Comparison of ENCODE assay signal across 27 mouse cellular contexts in genomic region chr9:104164194-104164593, GRCm38 (mm10). TPM values are rescaled to one million over a fixed set of nuclear protein-coding genes. Genes with fewer than 3 reads are reported as not detected.
DNase-seq lines count a peak whose midpoint lies in the region; ATAC-seq and TF ChIP-seq lines count a peak whose summit lies in the region.
"Had no signal": no experiment of that assay in that cellular context is flagged by ENCODE, and none has a peak within 500 bp of the region (broad histone marks: within the 10 kb centered on the region; RNA-seq: fewer than 3 reads in every experiment).

No protein-coding gene starts in this region.

- no peak overlapping the region for H3K27ac ChIP-seq in kidney, postnatal 0 days
- no peak overlapping the region for H3K27ac ChIP-seq in kidney, embryonic 15.5 days
- H3K27ac ChIP-seq in lung, postnatal 0 days (ENCODE audit: low read length), result no peak overlapping the region
- H3K27ac ChIP-seq in stomach, postnatal 0 days (replicated peaks), result no peak overlapping the region
- H3K27ac ChIP-seq: embryonic facial prominence, embryonic 13.5 days; hindbrain, embryonic 10.5 days; limb, embryonic 10.5 days; limb, embryonic 15.5 days; liver, embryonic 14.5 days; macrophage; midbrain, embryonic 15.5 days; neural tube, embryonic 13.5 days had no signal

- H3K4me2 ChIP-seq in kidney, postnatal 0 days (ENCODE audit: low read length), result no peak overlapping the region
- no peak overlapping the region for H3K4me2 ChIP-seq in kidney, embryonic 15.5 days
- no peak overlapping the region for H3K4me2 ChIP-seq in lung, postnatal 0 days (replicated peaks; ENCODE audit: low read depth, low read length)
- no peak overlapping the region for H3K4me2 ChIP-seq in stomach, postnatal 0 days (replicated peaks; ENCODE audit: low read depth)
- H3K4me2 ChIP-seq: embryonic facial prominence, embryonic 13.5 days; heart, embryonic 12.5 days; limb, embryonic 15.5 days; midbrain, embryonic 15.5 days; neural tube, embryonic 13.5 days had no signal

- H3K9me3 ChIP-seq in kidney, postnatal 0 days (replicated peaks; ENCODE audit: low read length), result no peaks in the 10 kb centered on the region
- no peaks in the 10 kb centered on the region for H3K9me3 ChIP-seq in kidney, embryonic 15.5 days (replicated peaks)
- no peaks in the 10 kb centered on the region for H3K9me3 ChIP-seq in lung, postnatal 0 days (ENCODE audit: low read length)
- no peaks in the 10 kb centered on the region for H3K9me3 ChIP-seq in stomach, postnatal 0 days (ENCODE audit: control insufficient read depth, low read length)
- H3K9me3 ChIP-seq: embryonic facial prominence, embryonic 13.5 days; heart, embryonic 12.5 days; hindbrain, embryonic 10.5 days; limb, embryonic 10.5 days; limb, embryonic 15.5 days; midbrain, embryonic 15.5 days; neural tube, embryonic 13.5 days had no signal

- H3K4me1 ChIP-seq in kidney, postnatal 0 days (replicated peaks; ENCODE audit: insufficient read depth, low read length), result no peaks in the 10 kb centered on the region
- no peaks in the 10 kb centered on the region for H3K4me1 ChIP-seq in kidney, embryonic 15.5 days
- no peaks in the 10 kb centered on the region for H3K4me1 ChIP-seq in lung, postnatal 0 days (ENCODE audit: insufficient read depth, low read depth, low read length)
- H3K4me1 ChIP-seq in lung, adult 2 months (ENCODE audit: control insufficient read depth, insufficient read depth, low read length), result no peaks in the 10 kb centered on the region
- H3K4me1 ChIP-seq in stomach, postnatal 0 days (replicated peaks; ENCODE audit: control insufficient read depth, insufficient read depth), result no peaks in the 10 kb centered on the region
- H3K4me1 ChIP-seq: embryonic facial prominence, embryonic 13.5 days; heart, embryonic 12.5 days; hindbrain, embryonic 10.5 days; limb, embryonic 10.5 days; limb, embryonic 15.5 days; midbrain, embryonic 15.5 days; neural tube, embryonic 13.5 days had no signal

- H3K36me3 ChIP-seq in kidney, postnatal 0 days (ENCODE audit: insufficient read depth, low read length), result peaks cover 73% of the 10 kb centered on the region
- H3K36me3 ChIP-seq in kidney, embryonic 15.5 days, result peaks cover 91% of the 10 kb centered on the region
- H3K36me3 ChIP-seq in lung, postnatal 0 days (ENCODE audit: insufficient read depth, low read length), result peaks cover 69% of the 10 kb centered on the region
- H3K36me3 ChIP-seq in stomach, postnatal 0 days (ENCODE audit: control insufficient read depth, insufficient read depth, low read length), result peaks cover 45% of the 10 kb centered on the region

- ATAC-seq in kidney, postnatal 0 days (replicated peaks; ENCODE audit: low FRiP score, low read depth), result no peak
- no peak for ATAC-seq in kidney, embryonic 15.5 days (replicated peaks; ENCODE audit: low FRiP score)
- ATAC-seq in lung, postnatal 0 days, result no peak
- no peak for ATAC-seq in stomach, postnatal 0 days (ENCODE audit: low FRiP score, low TSS enrichment)
- ATAC-seq: forebrain, embryonic 16.5 days; hindbrain, embryonic 16.5 days; intestine, embryonic 16.5 days; midbrain, embryonic 15.5 days had no signal

- intact Hi-C loops in heart, postnatal 36 days (cut with DNase I), result no loop called here

- no peak for TF ChIP-seq EP300 in lung, postnatal 0 days (IDR thresholded peaks at IDR 0.05)
- TF ChIP-seq EP300 in stomach, postnatal 0 days (optimal IDR thresholded peaks at IDR 0.05), result no peak

- 84% methylated on average over 5 of the region's 5 CpGs for WGBS in kidney, postnatal 0 days
- 87% methylated on average over 5 of the region's 5 CpGs for WGBS in kidney, embryonic 15.5 days
- 89% methylated on average over 5 of the region's 5 CpGs for WGBS in lung, postnatal 0 days
- WGBS in lung, adult 2 months, result 84% methylated on average over 5 of the region's 5 CpGs
- 83% methylated on average over 5 of the region's 5 CpGs for WGBS in stomach, postnatal 0 days

- peak; percentile 37; the same call in 1 of the 2 replicates for TF ChIP-seq CTCF in kidney, postnatal 0 days (IDR thresholded peaks at IDR 0.05; ENCODE audit: low read depth)
- TF ChIP-seq CTCF in lung, postnatal 0 days (IDR thresholded peaks at IDR 0.05), result peak; percentile 24
- no peak for TF ChIP-seq CTCF in lung, adult 2 months (IDR thresholded peaks at IDR 0.05; ENCODE audit: insufficient read depth, low read length)
- TF ChIP-seq CTCF in stomach, postnatal 0 days (IDR thresholded peaks at IDR 0.05; ENCODE audit: low read depth), result peak; percentile 50

- H3K27me3 ChIP-seq in kidney, postnatal 0 days (ENCODE audit: insufficient read depth, low read length), result no peaks in the 10 kb centered on the region
- H3K27me3 ChIP-seq in kidney, embryonic 15.5 days, result no peaks in the 10 kb centered on the region
- H3K27me3 ChIP-seq in lung, postnatal 0 days (replicated peaks; ENCODE audit: insufficient read depth, low read length), result no peaks in the 10 kb centered on the region
- H3K27me3 ChIP-seq in stomach, postnatal 0 days (ENCODE audit: control insufficient read depth, insufficient read depth, low read length), result no peaks in the 10 kb centered on the region
- H3K27me3 ChIP-seq: embryonic facial prominence, embryonic 13.5 days; heart, embryonic 12.5 days; limb, embryonic 15.5 days; midbrain, embryonic 15.5 days; neural tube, embryonic 13.5 days had no signal

- no peak overlapping the region for H3K9ac ChIP-seq in kidney, postnatal 0 days (ENCODE audit: low read depth, low read length)
- H3K9ac ChIP-seq in kidney, embryonic 15.5 days, result no peak overlapping the region
- no peak overlapping the region for H3K9ac ChIP-seq in lung, postnatal 0 days (replicated peaks; ENCODE audit: low read depth)
- no peak overlapping the region for H3K9ac ChIP-seq in stomach, postnatal 0 days (ENCODE audit: low read length)
- H3K9ac ChIP-seq: embryonic facial prominence, embryonic 13.5 days; heart, embryonic 12.5 days; limb, embryonic 15.5 days; liver, embryonic 14.5 days; midbrain, embryonic 15.5 days; neural tube, embryonic 13.5 days had no signal

- no peak overlapping the region for H3K4me3 ChIP-seq in kidney, postnatal 0 days (replicated peaks; ENCODE audit: low read depth, low read length)
- no peak overlapping the region for H3K4me3 ChIP-seq in kidney, embryonic 15.5 days (replicated peaks)
- no peak overlapping the region for H3K4me3 ChIP-seq in lung, postnatal 0 days (ENCODE audit: low read depth, low read length)
- H3K4me3 ChIP-seq in lung, adult 2 months (replicated peaks; ENCODE audit: extremely low read depth, low read depth, low read length), result no peak overlapping the region
- no peak overlapping the region for H3K4me3 ChIP-seq in stomach, postnatal 0 days (ENCODE audit: low read depth, low read length)
- H3K4me3 ChIP-seq: embryonic facial prominence, embryonic 13.5 days; heart, embryonic 12.5 days; hindbrain, embryonic 10.5 days; limb, embryonic 10.5 days; limb, embryonic 15.5 days; midbrain, embryonic 15.5 days; neural tube, embryonic 13.5 days had no signal

- no peak for TF ChIP-seq POLR2A in lung, adult 2 months (IDR thresholded peaks at IDR 0.05; ENCODE audit: borderline replicate concordance, extremely low read depth, low read depth, low read length)

- peak; percentile 42 for DNase-seq in heart, adult 11 months
- DNase-seq in heart, postnatal 36 days, result no peak
- no peak for DNase-seq in kidney, postnatal 0 days (ENCODE audit: low spot score)
- DNase-seq in lung, postnatal 0 days (ENCODE audit: low spot score), result no peak
- no peak for DNase-seq in lung, adult 2 months
- DNase-seq in stomach, postnatal 0 days (ENCODE audit: low spot score), result no peak
- DNase-seq: adrenal gland, postnatal 14 days; cerebellum, adult 11-12 months; cerebellum, adult 9-11 months; heart, postnatal 10 days; kidney, adult 9 months; right cerebral cortex, postnatal 4 days; thymus, adult 2 months; thymus, postnatal 36 days had no signal

RNA-seq across cellular contexts. Expression of gene Ackr4, which starts 37.5 kb away (rescaled TPM):
- total RNA-seq in heart, postnatal 36 days (2021), result 1 to 10 TPM; 3.8 to 4.7 TPM
- 1.6 and 2.3 TPM in 2 replicates for polyA plus RNA-seq in kidney, postnatal 0 days (2015; fragmentation: Nextera tagmentation; extraction: Ambion mirVana)
- polyA plus RNA-seq in kidney, embryonic 15.5 days (2015; fragmentation: Nextera tagmentation; extraction: Ambion mirVana), result 1.8 and 3.1 TPM in 2 replicates
- 1.8 and 1.9 TPM in 2 replicates for polyA plus RNA-seq in lung, postnatal 0 days (2015; fragmentation: Nextera tagmentation; extraction: Ambion mirVana)
- 8.2 and 15.3 TPM in 2 replicates for polyA plus RNA-seq in lung, adult 2 months (2012; rRNA removed)
- 3.1 and 3.6 TPM in 2 replicates for polyA plus RNA-seq in stomach, postnatal 0 days (2015; fragmentation: Nextera tagmentation; extraction: Ambion mirVana)
- polyA plus RNA-seq: macrophage had no signal
